Mouse (Mus musculus): ENCODE measurements around the gene Slc4a10. TPM values are rescaled to one million over a fixed set of nuclear protein-coding genes. Genes with fewer than 3 reads are reported as not detected.
A peak's percentile ranks its signal among the peaks of the same experiment; 100 is the strongest.

The Slc4a10 gene
- polyA plus RNA-seq, 1 experiment from 2014 or later = 20.1 TPM

- H3K4me1 ChIP-seq (ENCODE audit: control insufficient read depth, insufficient read depth, low read length) = 0 out of 2 replicates have a peak, but pooled peaks cover 6% of the 10 kb centered on the region
- H3K27me3 ChIP-seq (ENCODE audit: control insufficient read depth, insufficient read depth, low read length) = no peaks in the 10 kb centered on the region
- peak; percentile 77 for DNase-seq
- H3K9me3 ChIP-seq (ENCODE audit: control insufficient read depth, low read length) = no peaks in the 10 kb centered on the region; the same call in 1 of the 2 replicates
- H3K36me3 ChIP-seq (ENCODE audit: control insufficient read depth, insufficient read depth, low read length) = no peaks in the 10 kb centered on the region
- H3K27ac ChIP-seq (replicated peaks; ENCODE audit: low read depth, low read length) = peak overlapping the region; percentile 60; the same call in 1 of the 2 replicates
- peak; percentile 88 for ATAC-seq (ENCODE audit: low FRiP score, low TSS enrichment)
- H3K4me3 ChIP-seq (replicated peaks; ENCODE audit: low read depth, low read length) = 0 out of 2 replicates have a peak overlapping the region, but pooled peaks have one; percentile 9
- peak overlapping the region; percentile 45 for H3K4me2 ChIP-seq (ENCODE audit: low read length)
- H3K9ac ChIP-seq (replicated peaks; ENCODE audit: low read length) = peak overlapping the region; percentile 31; the same call in 1 of the 2 replicates
- 32% methylated on average over 9 of the region's 9 CpGs for WGBS
Measured at GRCm38 (mm10) chr2:62089208-62089607, 42.9 kb downstream of the Slc4a10 start.

GRCm38 (mm10) chr2:62100526-62100925 lies 54.3 kb downstream of the Slc4a10 start:
- DNase-seq (no peak), ATAC-seq (ENCODE audit: low FRiP score, low TSS enrichment) (no peak)
- Histone ChIP-seq H3K4me2 (ENCODE audit: low read length) (no peak overlapping the region), H3K4me1 (ENCODE audit: control insufficient read depth, insufficient read depth, low read length) (no peaks in the 10 kb centered on the region), H3K9ac (replicated peaks; ENCODE audit: low read length) (no peak overlapping the region), H3K36me3 (ENCODE audit: control insufficient read depth, insufficient read depth, low read length) (no peaks in the 10 kb centered on the region), H3K9me3 (ENCODE audit: control insufficient read depth, low read length) (no peaks in the 10 kb centered on the region), H3K4me3 (replicated peaks; ENCODE audit: low read depth, low read length) (no peak overlapping the region), H3K27ac (replicated peaks; ENCODE audit: low read depth, low read length) (no peak overlapping the region), H3K27me3 (ENCODE audit: control insufficient read depth, insufficient read depth, low read length) (no peaks in the 10 kb centered on the region)
- WGBS = 75% methylated on average over 1 of the region's 1 CpGs

- no peaks in the 10 kb centered on the region for H3K4me1 ChIP-seq (ENCODE audit: control insufficient read depth, insufficient read depth, low read length)
- DNase-seq (no peak), ATAC-seq (ENCODE audit: low FRiP score, low TSS enrichment) (no peak)
- H3K9me3 ChIP-seq (ENCODE audit: control insufficient read depth, low read length) = no peaks in the 10 kb centered on the region
- no peak overlapping the region for H3K27ac ChIP-seq (replicated peaks; ENCODE audit: low read depth, low read length)
- WGBS = 84% methylated on average over 4 of the region's 4 CpGs
- no peak overlapping the region for H3K9ac ChIP-seq (replicated peaks; ENCODE audit: low read length)
- no peak overlapping the region for H3K4me2 ChIP-seq (ENCODE audit: low read length)
- no peaks in the 10 kb centered on the region for H3K27me3 ChIP-seq (ENCODE audit: control insufficient read depth, insufficient read depth, low read length)
- no peak overlapping the region for H3K4me3 ChIP-seq (replicated peaks; ENCODE audit: low read depth, low read length)
- no peaks in the 10 kb centered on the region for H3K36me3 ChIP-seq (ENCODE audit: control insufficient read depth, insufficient read depth, low read length)
Measured at GRCm38 (mm10) chr2:62115346-62115745, 69.1 kb downstream of the Slc4a10 start.

GRCm38 (mm10) chr2:62129975-62130374 lies 83.7 kb downstream of the Slc4a10 start:
- Histone ChIP-seq H3K4me2 (ENCODE audit: low read length) (no peak overlapping the region), H3K27ac (replicated peaks; ENCODE audit: low read depth, low read length) (no peak overlapping the region), H3K9me3 (ENCODE audit: control insufficient read depth, low read length) (no peaks in the 10 kb centered on the region), H3K36me3 (ENCODE audit: control insufficient read depth, insufficient read depth, low read length) (no peaks in the 10 kb centered on the region), H3K27me3 (ENCODE audit: control insufficient read depth, insufficient read depth, low read length) (no peaks in the 10 kb centered on the region), H3K4me3 (replicated peaks; ENCODE audit: low read depth, low read length) (no peak overlapping the region), H3K9ac (replicated peaks; ENCODE audit: low read length) (no peak overlapping the region), H3K4me1 (ENCODE audit: control insufficient read depth, insufficient read depth, low read length) (no peaks in the 10 kb centered on the region)
- no peak for DNase-seq
- ATAC-seq (ENCODE audit: low FRiP score, low TSS enrichment) = no peak
- WGBS = 77% methylated on average over 2 of the region's 2 CpGs

GRCm38 (mm10) chr2:62134911-62135310 lies 88.6 kb downstream of the Slc4a10 start:
- H3K9ac ChIP-seq (replicated peaks; ENCODE audit: low read length) = no peak overlapping the region
- no peaks in the 10 kb centered on the region for H3K36me3 ChIP-seq (ENCODE audit: control insufficient read depth, insufficient read depth, low read length)
- 67% methylated on average over 8 of the region's 8 CpGs for WGBS
- no peaks in the 10 kb centered on the region for H3K4me1 ChIP-seq (ENCODE audit: control insufficient read depth, insufficient read depth, low read length)
- H3K9me3 ChIP-seq (ENCODE audit: control insufficient read depth, low read length) = no peaks in the 10 kb centered on the region
- H3K27ac ChIP-seq (replicated peaks; ENCODE audit: low read depth, low read length) = no peak overlapping the region
- ATAC-seq (ENCODE audit: low FRiP score, low TSS enrichment) (no peak), DNase-seq (no peak)
- no peaks in the 10 kb centered on the region for H3K27me3 ChIP-seq (ENCODE audit: control insufficient read depth, insufficient read depth, low read length)
- no peak overlapping the region for H3K4me2 ChIP-seq (ENCODE audit: low read length)
- no peak overlapping the region for H3K4me3 ChIP-seq (replicated peaks; ENCODE audit: low read depth, low read length)

- DNase-seq = peak; percentile 39
- Histone ChIP-seq H3K4me3 (replicated peaks; ENCODE audit: low read depth, low read length) (no peak overlapping the region), H3K9ac (replicated peaks; ENCODE audit: low read length) (no peak overlapping the region), H3K4me1 (ENCODE audit: control insufficient read depth, insufficient read depth, low read length) (no peaks in the 10 kb centered on the region), H3K27me3 (ENCODE audit: control insufficient read depth, insufficient read depth, low read length) (no peaks in the 10 kb centered on the region), H3K27ac (replicated peaks; ENCODE audit: low read depth, low read length) (no peak overlapping the region), H3K9me3 (ENCODE audit: control insufficient read depth, low read length) (no peaks in the 10 kb centered on the region), H3K36me3 (ENCODE audit: control insufficient read depth, insufficient read depth, low read length) (no peaks in the 10 kb centered on the region), H3K4me2 (ENCODE audit: low read length) (no peak overlapping the region)
- no peak; the same call in 1 of the 2 replicates for ATAC-seq (ENCODE audit: low FRiP score, low TSS enrichment)
- 61% methylated on average over 3 of the region's 3 CpGs for WGBS
Measured at GRCm38 (mm10) chr2:62147636-62148035, 101.4 kb downstream of the Slc4a10 start.

- no peak overlapping the region for H3K4me3 ChIP-seq (replicated peaks; ENCODE audit: low read depth, low read length)
- no peak overlapping the region for H3K4me2 ChIP-seq (ENCODE audit: low read length)
- no peaks in the 10 kb centered on the region for H3K9me3 ChIP-seq (ENCODE audit: control insufficient read depth, low read length)
- no peaks in the 10 kb centered on the region for H3K27me3 ChIP-seq (ENCODE audit: control insufficient read depth, insufficient read depth, low read length)
- no peak overlapping the region for H3K9ac ChIP-seq (replicated peaks; ENCODE audit: low read length)
- no peaks in the 10 kb centered on the region for H3K36me3 ChIP-seq (ENCODE audit: control insufficient read depth, insufficient read depth, low read length)
- no peak overlapping the region for H3K27ac ChIP-seq (replicated peaks; ENCODE audit: low read depth, low read length)
- no peak for ATAC-seq (ENCODE audit: low FRiP score, low TSS enrichment)
- DNase-seq = no peak
- no peaks in the 10 kb centered on the region for H3K4me1 ChIP-seq (ENCODE audit: control insufficient read depth, insufficient read depth, low read length)
Measured at GRCm38 (mm10) chr2:62149421-62149820, 103.2 kb downstream of the Slc4a10 start.

GRCm38 (mm10) chr2:62150830-62151229 lies 104.6 kb downstream of the Slc4a10 start:
- Histone ChIP-seq H3K4me1 (ENCODE audit: control insufficient read depth, insufficient read depth, low read length) (no peaks in the 10 kb centered on the region), H3K4me3 (replicated peaks; ENCODE audit: low read depth, low read length) (no peak overlapping the region), H3K9me3 (ENCODE audit: control insufficient read depth, low read length) (no peaks in the 10 kb centered on the region), H3K4me2 (ENCODE audit: low read length) (no peak overlapping the region), H3K27ac (replicated peaks; ENCODE audit: low read depth, low read length) (no peak overlapping the region), H3K27me3 (ENCODE audit: control insufficient read depth, insufficient read depth, low read length) (no peaks in the 10 kb centered on the region), H3K36me3 (ENCODE audit: control insufficient read depth, insufficient read depth, low read length) (no peaks in the 10 kb centered on the region), H3K9ac (replicated peaks; ENCODE audit: low read length) (no peak overlapping the region)
- ATAC-seq (ENCODE audit: low FRiP score, low TSS enrichment) (no peak), DNase-seq (peak; percentile 18)
- 83% methylated on average over 1 of the region's 1 CpGs for WGBS

GRCm38 (mm10) chr2:62210109-62210508 lies 163.8 kb downstream of the Slc4a10 start:
- no peak overlapping the region for H3K9ac ChIP-seq (replicated peaks; ENCODE audit: low read length)
- no peaks in the 10 kb centered on the region for H3K9me3 ChIP-seq (ENCODE audit: control insufficient read depth, low read length)
- no peak overlapping the region for H3K4me3 ChIP-seq (replicated peaks; ENCODE audit: low read depth, low read length)
- H3K27ac ChIP-seq (replicated peaks; ENCODE audit: low read depth, low read length) = no peak overlapping the region
- no peak overlapping the region for H3K4me2 ChIP-seq (ENCODE audit: low read length)
- no peaks in the 10 kb centered on the region for H3K27me3 ChIP-seq (ENCODE audit: control insufficient read depth, insufficient read depth, low read length)
- H3K36me3 ChIP-seq (ENCODE audit: control insufficient read depth, insufficient read depth, low read length) = no peaks in the 10 kb centered on the region
- ATAC-seq (ENCODE audit: low FRiP score, low TSS enrichment) (no peak), DNase-seq (no peak)
- no peaks in the 10 kb centered on the region for H3K4me1 ChIP-seq (ENCODE audit: control insufficient read depth, insufficient read depth, low read length)

All from midbrain, embryonic 14.5 days (tissue).